Mouse (Mus musculus): Measurements from ENCODE around the gene Npb. TPM values are rescaled to one million over a fixed set of nuclear protein-coding genes. Genes with fewer than 3 reads are reported as not detected.

The Npb gene
- 0.73 and 1.2 TPM in 2 replicates for polyA plus RNA-seq (2012; rRNA removed)

DNA sequence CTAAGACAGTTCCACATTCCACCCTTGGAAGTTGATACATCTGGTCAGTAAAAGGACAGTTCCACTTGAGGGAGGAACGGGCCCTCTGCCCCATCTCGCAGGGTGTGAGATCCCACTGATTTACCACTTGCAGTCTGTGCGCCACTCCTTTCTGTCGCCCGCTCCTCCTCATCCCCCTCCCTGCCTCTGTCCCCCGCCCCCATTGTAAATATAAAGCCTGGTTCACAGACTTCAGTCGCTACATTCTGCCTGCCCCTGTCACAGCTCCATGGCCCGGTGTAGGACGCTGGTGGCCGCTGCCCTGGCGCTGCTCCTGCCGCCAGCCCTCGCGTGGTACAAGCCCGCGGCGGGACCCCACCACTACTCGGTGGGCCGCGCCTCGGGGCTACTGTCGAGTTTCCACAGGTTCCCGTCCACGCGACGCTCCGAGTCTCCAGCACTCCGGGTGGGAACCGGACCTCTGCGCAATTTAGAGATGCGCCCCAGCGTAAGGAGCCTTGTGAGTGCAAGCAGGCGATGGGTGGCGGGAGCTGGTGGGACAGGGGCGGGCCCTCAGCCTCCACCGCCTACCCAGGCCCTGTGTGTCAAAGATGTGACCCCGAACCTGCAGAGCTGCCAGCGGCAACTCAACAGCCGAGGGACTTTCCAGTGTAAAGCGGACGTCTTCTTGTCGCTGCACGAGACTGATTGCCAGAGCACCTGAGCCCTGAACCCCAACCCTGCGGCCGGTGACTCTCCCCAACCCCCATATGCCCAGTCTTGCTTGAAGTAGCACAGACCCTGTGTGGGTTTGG, at the start of gene Npb:
Gene Npb, plus strand, starts transcription at position 237 of the 794 bp plus-strand sequence.

DNA sequence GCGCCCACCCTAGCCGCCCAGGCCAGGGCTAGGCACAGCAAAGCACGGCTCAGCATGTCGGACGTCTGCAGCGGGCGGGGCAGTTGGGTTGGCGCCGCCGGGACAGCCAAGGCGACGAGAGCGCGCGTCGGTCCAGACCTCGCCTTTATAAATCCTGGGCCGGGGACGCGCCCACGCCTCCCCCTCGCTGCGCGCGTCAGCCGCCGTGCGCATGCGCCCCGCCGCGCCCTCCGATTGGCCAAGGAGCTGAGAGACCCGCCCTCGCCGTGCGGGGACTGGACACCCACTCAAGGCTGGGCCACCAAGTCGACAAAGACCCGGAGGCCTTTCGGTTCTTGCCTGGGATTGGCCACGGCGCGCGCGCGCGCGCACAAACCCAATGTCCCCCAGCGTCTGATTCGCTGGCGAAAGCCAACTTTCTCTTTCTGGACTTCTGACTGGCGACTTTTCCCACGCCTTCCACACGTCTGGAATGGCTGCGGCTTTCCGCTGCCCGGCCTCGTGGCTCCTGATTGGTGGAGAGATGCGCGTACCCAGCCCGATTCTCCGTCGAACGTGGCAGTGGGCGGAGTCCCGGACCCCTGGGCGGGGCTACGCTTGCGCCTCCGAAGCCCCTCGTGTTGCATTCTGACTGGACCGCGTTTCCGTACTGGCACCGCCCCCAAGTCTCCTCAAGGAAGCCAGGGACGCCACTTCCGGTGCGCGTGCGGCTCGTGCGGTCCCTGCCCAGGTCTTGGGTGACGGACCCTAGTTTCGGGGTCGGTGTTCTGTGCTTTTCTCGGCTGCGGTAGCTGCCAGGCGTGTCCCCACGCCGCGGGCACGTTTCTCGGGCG, 35.3 kb upstream of the Npb start, which contains the start of gene P4hb:
Gene P4hb, minus strand, starts transcription at position 502 of the 833 bp plus-strand sequence.

DNA sequence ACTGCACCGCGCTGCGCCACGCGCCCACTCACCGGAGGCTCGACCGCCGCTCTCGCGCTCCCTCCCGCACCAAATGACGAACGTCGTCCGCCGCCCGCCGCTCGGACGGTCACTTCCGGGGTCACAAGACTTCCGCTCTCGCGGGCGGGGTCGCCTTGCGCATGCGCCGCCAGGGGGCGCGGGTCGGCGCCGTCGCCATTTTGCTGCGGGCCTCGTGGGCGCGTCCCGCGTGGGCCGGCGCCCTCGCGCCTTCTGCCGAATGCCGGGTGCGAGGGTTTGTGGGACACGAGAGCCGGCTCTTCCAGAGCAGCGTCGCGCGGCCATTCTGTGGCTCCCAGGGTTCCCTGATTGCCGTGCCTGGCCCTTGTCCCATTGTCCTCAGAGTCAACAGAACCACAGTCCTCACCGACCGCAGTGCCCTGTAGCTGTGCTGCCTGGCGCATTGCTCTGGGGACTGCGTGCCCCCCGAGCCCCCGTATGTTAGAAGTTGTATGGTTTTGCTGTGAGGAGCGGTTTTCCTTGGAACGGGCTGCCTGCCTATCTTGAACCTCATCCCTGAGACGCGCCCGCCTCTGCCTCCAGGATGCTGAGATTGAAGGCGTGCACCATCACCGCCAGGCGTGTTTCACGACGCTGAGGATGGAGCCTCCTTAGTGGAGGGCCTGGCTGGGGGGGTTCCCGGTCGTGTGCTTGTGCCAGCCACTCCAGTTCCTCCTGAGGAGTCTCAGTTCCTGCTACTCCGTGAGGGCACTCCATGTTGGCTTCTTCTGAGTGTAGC, 26.6 kb upstream of the Npb start, which contains the start of gene Arhgdia:
Gene Arhgdia, minus strand, starts transcription at position 135 of the 778 bp plus-strand sequence.

DNA sequence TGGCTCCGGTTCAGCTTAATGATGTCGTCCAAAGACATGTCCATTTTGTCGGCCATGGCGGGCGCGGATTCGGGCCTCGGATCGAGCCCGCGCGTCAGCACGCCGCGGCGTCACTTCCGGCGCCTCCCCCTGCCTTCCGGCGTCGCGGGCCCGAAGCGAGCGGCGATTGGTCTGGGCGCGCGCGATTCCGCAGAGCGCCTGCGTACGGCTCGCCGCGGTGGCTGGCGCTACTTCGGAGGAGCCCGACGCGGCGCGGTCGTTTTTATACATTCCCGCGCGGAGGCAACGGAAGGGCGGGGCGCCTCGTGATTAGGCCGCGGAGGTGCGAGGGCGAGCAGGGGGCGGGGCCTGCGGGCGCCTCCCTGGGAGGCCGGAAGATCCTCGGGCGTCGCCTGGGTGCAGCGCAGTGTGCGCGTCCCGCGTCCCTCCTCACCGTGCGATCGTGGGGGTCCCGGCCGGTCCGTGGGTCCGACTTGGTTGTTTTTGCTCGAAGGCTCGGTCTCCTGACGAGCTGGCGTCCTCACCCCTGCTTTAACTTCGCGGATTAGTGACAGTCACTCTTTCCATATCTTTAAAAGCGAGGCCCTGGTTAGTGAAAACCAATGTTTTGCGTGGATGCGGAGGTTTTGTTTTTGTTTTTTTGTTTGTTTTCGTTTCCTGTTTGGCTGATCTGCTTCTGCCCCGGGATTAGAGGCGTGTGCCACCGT, 9.8 kb upstream of the Npb start, which contains the start of the genes Alyref and Anapc11:
Gene Alyref, minus strand, starts transcription at position 83 of the 707 bp plus-strand sequence.
Gene Anapc11, plus strand, starts transcription at position 139 of the 707 bp plus-strand sequence.

DNA sequence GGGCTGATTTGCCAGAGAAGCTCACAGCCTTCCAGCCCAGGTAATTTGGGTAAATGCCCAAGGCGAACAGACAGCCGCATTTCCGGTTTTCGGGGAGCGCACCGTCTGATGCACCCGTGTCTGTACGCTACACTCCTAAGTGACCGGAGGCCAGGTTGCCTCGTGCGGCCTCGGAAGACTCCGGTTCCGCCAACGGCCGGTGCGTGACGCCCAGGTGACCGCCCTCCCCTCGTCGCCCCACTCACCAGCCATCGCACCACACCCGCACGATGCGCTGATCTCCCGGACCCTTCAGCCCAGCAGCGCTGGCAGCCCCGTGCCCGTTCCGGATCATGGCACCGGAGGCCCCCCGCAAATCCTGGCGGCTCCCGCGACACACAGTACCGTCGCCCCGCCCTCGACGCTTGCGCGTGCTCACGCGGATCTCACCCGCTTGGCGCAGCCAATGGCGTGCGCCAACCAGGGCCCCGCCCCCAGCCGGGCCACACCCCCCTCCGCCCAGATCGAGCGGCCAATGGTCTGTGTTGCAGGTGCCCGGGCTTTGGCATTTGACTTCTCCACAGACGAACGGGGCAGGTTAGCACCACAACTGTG, 9.3 kb downstream of the Npb start, which contains the start of gene Pcyt2:
Gene Pcyt2, minus strand, starts transcription at position 418 of the 594 bp plus-strand sequence.

DNA sequence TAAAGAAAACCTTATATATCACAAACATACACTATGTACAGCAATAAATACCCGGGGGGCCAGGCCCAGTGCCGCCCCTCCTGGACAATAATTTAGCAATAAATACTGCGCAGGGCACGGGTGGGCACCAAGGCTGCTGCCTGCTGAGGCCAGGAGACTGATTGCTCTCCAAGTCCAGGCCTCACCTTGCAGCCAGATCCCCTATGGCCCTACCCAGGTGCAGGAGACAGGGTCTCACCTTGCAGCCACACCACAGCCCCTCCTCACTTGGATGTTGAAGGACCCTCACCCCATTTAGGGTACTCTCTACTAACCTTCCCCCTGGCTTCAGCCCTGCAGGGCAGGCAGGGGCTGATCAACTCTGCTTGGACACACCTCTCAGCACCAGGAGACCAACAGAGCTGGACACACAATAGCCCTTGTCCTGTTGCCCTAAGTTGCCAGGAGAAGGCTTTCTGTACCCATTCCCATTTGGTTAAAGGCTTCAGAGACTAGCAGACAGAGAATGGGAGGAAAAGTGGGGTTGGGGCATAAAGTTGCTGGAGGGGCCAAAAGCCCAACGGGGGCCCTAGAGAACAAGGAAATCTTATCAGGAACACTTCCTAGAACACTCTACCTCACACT, 17.0 kb downstream of the Npb start, which contains the start of gene Sirt7:
Gene Sirt7, minus strand, starts transcription at position 89 of the 624 bp plus-strand sequence.

DNA sequence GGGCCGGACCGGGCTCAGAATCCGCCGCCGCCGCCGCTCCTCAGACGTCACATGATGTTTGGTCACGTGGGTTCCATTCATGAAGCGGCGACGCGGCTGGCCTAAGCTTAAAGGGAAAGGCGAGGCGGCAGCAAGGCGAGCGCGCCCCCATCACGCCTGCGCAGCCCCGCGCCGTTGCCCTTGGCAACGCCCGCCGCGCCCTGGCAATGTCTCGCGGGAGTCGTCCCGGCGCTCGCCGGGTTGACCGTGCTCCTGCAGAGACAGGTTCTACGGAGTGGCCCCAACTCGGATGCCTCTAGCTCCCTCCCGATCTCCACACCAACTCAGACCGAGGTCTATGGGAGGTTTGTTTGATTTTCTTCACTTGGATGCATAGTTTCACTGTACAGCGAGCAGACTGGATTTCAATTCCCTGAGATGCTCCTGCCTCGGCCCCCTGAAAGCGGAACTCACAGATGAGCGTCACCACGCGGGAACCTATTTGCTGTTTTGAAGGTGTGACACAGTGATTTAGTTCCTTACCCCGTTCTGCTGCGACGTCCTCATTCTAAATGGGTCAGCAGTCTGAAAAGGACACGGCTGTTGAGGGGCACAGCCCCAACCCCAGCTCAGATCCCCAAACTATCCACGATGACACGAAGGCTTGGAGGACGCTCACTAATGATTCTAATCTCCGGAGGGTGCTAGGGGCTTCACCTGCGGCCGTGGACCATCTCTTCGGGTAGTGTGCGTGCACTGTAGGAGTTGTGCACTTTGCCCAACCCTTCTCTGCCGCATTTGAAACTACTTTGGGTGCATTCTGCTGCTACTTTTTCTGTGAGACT, 25.5 kb downstream of the Npb start, which contains the start of gene Mafg:
Gene Mafg, minus strand, starts transcription at position 81 of the 824 bp plus-strand sequence.

DNA sequence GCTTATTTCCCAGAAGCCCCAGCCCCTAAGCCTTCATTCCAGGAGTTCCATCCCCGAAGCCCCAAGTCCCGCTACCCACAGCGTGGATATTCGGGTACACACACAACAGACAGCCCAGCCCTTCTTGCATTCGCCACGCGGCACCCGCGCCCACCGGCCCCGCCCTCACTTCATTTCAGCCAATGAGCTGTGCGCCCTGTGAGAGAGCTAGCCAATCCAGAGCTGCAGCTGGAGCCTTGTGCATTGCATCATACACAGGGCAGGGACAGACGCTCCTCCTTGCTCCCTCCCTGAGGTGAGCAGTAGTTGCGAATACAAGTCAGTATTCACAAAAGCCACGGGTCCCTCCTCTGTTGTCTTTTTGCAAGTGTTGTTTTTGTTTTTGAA, 35.3 kb downstream of the Npb start, which contains the start of gene Pycr1:
Gene Pycr1, minus strand, starts transcription at position 169 of the 387 bp plus-strand sequence.

DNA sequence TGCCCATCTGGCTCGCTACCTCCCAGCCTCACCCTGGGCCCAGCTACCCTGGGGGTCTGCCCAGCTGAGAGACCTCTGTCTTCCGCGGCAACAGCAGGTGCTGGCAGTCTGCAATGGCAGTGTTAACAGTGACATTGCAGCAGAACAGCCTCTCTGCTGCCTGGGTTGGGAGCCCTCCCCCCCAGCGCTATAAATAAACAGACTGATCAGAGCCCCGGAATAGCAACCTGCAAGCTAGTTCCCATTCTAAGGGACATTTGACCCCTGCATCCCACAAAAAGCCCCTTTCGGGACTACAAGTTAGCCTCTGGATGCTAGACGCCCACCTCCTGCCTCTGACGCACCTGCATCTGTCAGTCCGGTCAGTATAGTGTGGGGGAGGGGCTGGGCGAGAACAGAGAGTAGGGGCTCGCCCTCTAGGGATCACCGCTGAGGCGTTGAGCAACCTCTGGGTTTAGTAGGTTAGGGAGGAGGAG, 39.8 kb downstream of the Npb start, which contains the start of gene Myadml2:
Gene Myadml2, minus strand, starts transcription at position 158 of the 476 bp plus-strand sequence.

Other genes with a start within 250 kb of the Npb start
- gene Fscn2, start 246.9 kb upstream of the Npb start, polyA plus RNA-seq (2012; rRNA removed), result 0.54 and 0.64 TPM in 2 replicates
- gene Faap100, start 229.7 kb upstream of the Npb start, polyA plus RNA-seq (2012; rRNA removed), result 84.8 and 87.8 TPM in 2 replicates
- 49.9 and 50.5 TPM in 2 replicates for gene Nploc4, start 170.8 kb upstream of the Npb start, polyA plus RNA-seq (2012; rRNA removed)
- 0.14 TPM in 1 of 2 replicates, not detected in the other for gene Tspan10, start 165.8 kb upstream of the Npb start, polyA plus RNA-seq (2012; rRNA removed)
- 0.29 and 0.44 TPM in 2 replicates for gene Pde6g, start 155.0 kb upstream of the Npb start, polyA plus RNA-seq (2012; rRNA removed)
- 8.3 and 9.0 TPM in 2 replicates for gene Oxld1, start 150.4 kb upstream of the Npb start, polyA plus RNA-seq (2012; rRNA removed)
- 34.1 and 34.7 TPM in 2 replicates for gene Ccdc137, start 150.4 kb upstream of the Npb start, polyA plus RNA-seq (2012; rRNA removed)
- 40.3 and 40.8 TPM in 2 replicates for gene Arl16, start 140.9 kb upstream of the Npb start, polyA plus RNA-seq (2012; rRNA removed)
- 101 and 106 TPM in 2 replicates for gene Mrpl12, start 123.9 kb upstream of the Npb start, polyA plus RNA-seq (2012; rRNA removed)
- 42.9 and 47.1 TPM in 2 replicates for gene Slc25a10, start 116.6 kb upstream of the Npb start, polyA plus RNA-seq (2012; rRNA removed)
- gene Gcgr, start 77.8 kb upstream of the Npb start, polyA plus RNA-seq (2012; rRNA removed), result 0.25 and 1.1 TPM in 2 replicates
- 208 and 216 TPM in 2 replicates for gene Mcrip1, start 58.8 kb upstream of the Npb start, polyA plus RNA-seq (2012; rRNA removed)
- gene Ppp1r27, start 57.3 kb upstream of the Npb start, polyA plus RNA-seq (2012; rRNA removed), result 0.59 TPM in 1 of 2 replicates, not detected in the other
- 209 and 309 TPM in 2 replicates for gene P4hb, start 35.2 kb upstream of the Npb start, polyA plus RNA-seq (2012; rRNA removed)
- gene Arhgdia, start 26.9 kb upstream of the Npb start, polyA plus RNA-seq (2012; rRNA removed), result 455 and 517 TPM in 2 replicates
- 136 and 151 TPM in 2 replicates for gene Alyref, start 10.1 kb upstream of the Npb start, polyA plus RNA-seq (2012; rRNA removed)
- 168 and 170 TPM in 2 replicates for gene Anapc11, start 10.1 kb upstream of the Npb start, polyA plus RNA-seq (2012; rRNA removed)
- gene Pcyt2, start 9.5 kb downstream of the Npb start, polyA plus RNA-seq (2012; rRNA removed), result 272 and 279 TPM in 2 replicates
- gene Sirt7, start 16.8 kb downstream of the Npb start, polyA plus RNA-seq (2012; rRNA removed), result 74.5 and 74.8 TPM in 2 replicates
- gene Mafg, start 25.1 kb downstream of the Npb start, polyA plus RNA-seq (2012; rRNA removed), result 52.3 and 57.4 TPM in 2 replicates
- gene Pycr1, start 35.3 kb downstream of the Npb start, polyA plus RNA-seq (2012; rRNA removed), result 22.8 and 29.0 TPM in 2 replicates
- gene Myadml2, start 39.7 kb downstream of the Npb start, polyA plus RNA-seq (2012; rRNA removed), result 0.11 and 0.58 TPM in 2 replicates
- gene Notum, start 52.7 kb downstream of the Npb start, polyA plus RNA-seq (2012; rRNA removed), result 1.9 and 3.2 TPM in 2 replicates
- gene Aspscr1, start 64.5 kb downstream of the Npb start, polyA plus RNA-seq (2012; rRNA removed), result 88.0 and 94.4 TPM in 2 replicates
- 71.4 and 77.3 TPM in 2 replicates for gene Cenpx, start 105.3 kb downstream of the Npb start, polyA plus RNA-seq (2012; rRNA removed)
- 125 and 127 TPM in 2 replicates for gene Lrrc45, start 105.4 kb downstream of the Npb start, polyA plus RNA-seq (2012; rRNA removed)
- 346 and 390 TPM in 2 replicates for gene Rac3, start 113.0 kb downstream of the Npb start, polyA plus RNA-seq (2012; rRNA removed)
- 11.1 and 11.3 TPM in 2 replicates for gene Dcxr, start 118.8 kb downstream of the Npb start, polyA plus RNA-seq (2012; rRNA removed)
- gene Cbr2, start 123.6 kb downstream of the Npb start, polyA plus RNA-seq (2012; rRNA removed), result 0.57 and 5.7 TPM in 2 replicates
- 1.6 and 1.7 TPM in 2 replicates for gene Hmga1b, start 154.3 kb downstream of the Npb start, polyA plus RNA-seq (2012; rRNA removed)
- 103 and 114 TPM in 2 replicates for gene Rfng, start 175.7 kb downstream of the Npb start, polyA plus RNA-seq (2012; rRNA removed)
- gene Gps1, start 175.8 kb downstream of the Npb start, polyA plus RNA-seq (2012; rRNA removed), result 278 and 290 TPM in 2 replicates
- 48.0 and 49.8 TPM in 2 replicates for gene Dus1l, start 187.9 kb downstream of the Npb start, polyA plus RNA-seq (2012; rRNA removed)
- gene Fasn, start 216.1 kb downstream of the Npb start, polyA plus RNA-seq (2012; rRNA removed), result 238 and 256 TPM in 2 replicates